Mouse (Mus musculus): ENCODE data around the gene Gm10577. TPM values are rescaled to one million over a fixed set of nuclear protein-coding genes. Genes with fewer than 3 reads are reported as not detected.

Gene Gm10577
- polyA plus RNA-seq, 1 experiment from 2014 or later = not detected

GRCm38 (mm10) chr4:100974455-100975035 lies 46.0 kb downstream of the Gm10577 start:
- no peak overlapping the region for H3K27ac ChIP-seq (replicated peaks)
- ATAC-seq (ENCODE audit: low FRiP score, low TSS enrichment) = no peak
- H3K4me3 ChIP-seq (ENCODE audit: low read depth, low read length) = no peak overlapping the region
- TF ChIP-seq EP300 (optimal IDR thresholded peaks at IDR 0.05) (no peak), CTCF (IDR thresholded peaks at IDR 0.05; ENCODE audit: low read depth) (no peak)
- no peak overlapping the region for H3K9ac ChIP-seq (ENCODE audit: low read length)
- peaks cover 8% of the 10 kb centered on the region for H3K36me3 ChIP-seq (ENCODE audit: control insufficient read depth, insufficient read depth, low read length)
- no peaks in the 10 kb centered on the region for H3K27me3 ChIP-seq (ENCODE audit: control insufficient read depth, insufficient read depth, low read length)
- no peak for DNase-seq (ENCODE audit: low spot score)
- WGBS = 92% methylated on average over 14 of the region's 14 CpGs
- no peaks in the 10 kb centered on the region for H3K9me3 ChIP-seq (ENCODE audit: control insufficient read depth, low read length)
- no peak overlapping the region for H3K4me2 ChIP-seq (replicated peaks; ENCODE audit: low read depth)
- no peaks in the 10 kb centered on the region for H3K4me1 ChIP-seq (replicated peaks; ENCODE audit: control insufficient read depth, insufficient read depth)

- no peaks in the 10 kb centered on the region for H3K4me1 ChIP-seq (replicated peaks; ENCODE audit: control insufficient read depth, insufficient read depth)
- 85% methylated on average over 16 of the region's 16 CpGs for WGBS
- no peak overlapping the region for H3K9ac ChIP-seq (ENCODE audit: low read length)
- DNase-seq (ENCODE audit: low spot score) (no peak), ATAC-seq (ENCODE audit: low FRiP score, low TSS enrichment) (no peak)
- H3K9me3 ChIP-seq (ENCODE audit: control insufficient read depth, low read length) = no peaks in the 10 kb centered on the region
- peaks cover 8% of the 10 kb centered on the region for H3K36me3 ChIP-seq (ENCODE audit: control insufficient read depth, insufficient read depth, low read length)
- TF ChIP-seq EP300 (optimal IDR thresholded peaks at IDR 0.05) = no peak
- no peak for TF ChIP-seq CTCF (IDR thresholded peaks at IDR 0.05; ENCODE audit: low read depth)
- no peak overlapping the region for H3K4me2 ChIP-seq (replicated peaks; ENCODE audit: low read depth)
- no peak overlapping the region for H3K4me3 ChIP-seq (ENCODE audit: low read depth, low read length)
- H3K27ac ChIP-seq (replicated peaks) = no peak overlapping the region
- no peaks in the 10 kb centered on the region for H3K27me3 ChIP-seq (ENCODE audit: control insufficient read depth, insufficient read depth, low read length)
Measured at GRCm38 (mm10) chr4:100973641-100974454, 46.6 kb downstream of the Gm10577 start.

Other genes starting within 250 kb of the Gm10577 start
- 6.4 and 7.0 TPM in 2 replicates for gene Cachd1, start 244.0 kb downstream of the Gm10577 start, polyA plus RNA-seq (2015; fragmentation: Nextera tagmentation; extraction: Ambion mirVana)
- gene Raver2, start 48.3 kb upstream of the Gm10577 start, polyA plus RNA-seq (2015; fragmentation: Nextera tagmentation; extraction: Ambion mirVana) = 3.9 and 4.5 TPM in 2 replicates
- gene Jak1, start 244.6 kb upstream of the Gm10577 start, polyA plus RNA-seq (2015; fragmentation: Nextera tagmentation; extraction: Ambion mirVana) = 34.1 and 34.3 TPM in 2 replicates